In the genomic region with DNA sequence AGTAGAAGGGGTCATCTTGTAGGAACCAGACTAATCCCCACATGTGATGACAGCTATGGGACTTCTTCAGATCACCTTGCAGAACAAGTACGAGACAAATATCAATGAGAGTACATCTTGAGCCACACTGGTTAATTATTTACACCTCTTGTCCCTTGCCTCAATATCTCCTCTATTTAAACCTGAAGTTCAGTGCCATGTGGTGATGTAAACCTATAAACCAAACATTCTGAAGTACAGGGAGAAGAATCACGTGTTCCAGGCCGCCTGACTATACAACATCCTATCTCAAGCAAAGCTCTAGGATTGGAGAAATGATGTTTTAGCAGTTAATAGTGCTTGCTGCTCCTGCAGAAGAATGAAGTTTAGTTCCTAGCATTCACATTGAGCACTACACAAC, we compare ENCODE assay signal across 25 mouse cellular contexts.
"Had no signal": no experiment of that assay in that cellular context is flagged by ENCODE, and none has a peak within 500 bp of the region (broad histone marks: within the 10 kb centered on the region; RNA-seq: fewer than 3 reads in every experiment).

No protein-coding gene starts in this region.

- H3K9me3 ChIP-seq: forebrain, embryonic 15.5 days; heart, embryonic 13.5 days; heart, embryonic 15.5 days; kidney, embryonic 15.5 days; limb, embryonic 10.5 days; limb, embryonic 12.5 days had no signal

- H3K4me1 ChIP-seq: forebrain, embryonic 15.5 days; heart, embryonic 13.5 days; heart, embryonic 15.5 days; kidney, embryonic 15.5 days; limb, embryonic 10.5 days; limb, embryonic 12.5 days had no signal

- H3K4me2 ChIP-seq: forebrain, embryonic 15.5 days; heart, embryonic 11.5 days; heart, embryonic 13.5 days; heart, embryonic 15.5 days; hindbrain, embryonic 14.5 days; kidney, embryonic 15.5 days; limb, embryonic 12.5 days had no signal

- H3K27me3 ChIP-seq: forebrain, embryonic 15.5 days; heart, embryonic 13.5 days; heart, embryonic 15.5 days; kidney, embryonic 15.5 days; limb, embryonic 12.5 days had no signal

- H3K27ac ChIP-seq: forebrain, embryonic 15.5 days; heart, adult 2 months; heart, embryonic 13.5 days; heart, embryonic 15.5 days; hindbrain, embryonic 14.5 days; kidney, embryonic 15.5 days; kidney, postnatal 0 days; layer of hippocampus, adult 2 months; left cerebral cortex, adult 2 months; limb, embryonic 10.5 days; limb, embryonic 12.5 days had no signal

- H3K9ac ChIP-seq: forebrain, embryonic 15.5 days; forebrain, postnatal 0 days; heart, embryonic 13.5 days; heart, embryonic 15.5 days; hindbrain, embryonic 14.5 days; kidney, embryonic 15.5 days; limb, embryonic 12.5 days had no signal

- H3K4me3 ChIP-seq: forebrain, embryonic 15.5 days; heart, adult 2 months; heart, embryonic 13.5 days; heart, embryonic 15.5 days; kidney, embryonic 15.5 days; layer of hippocampus, adult 2 months; left cerebral cortex, adult 2 months; limb, embryonic 10.5 days; limb, embryonic 12.5 days had no signal

- ATAC-seq: forebrain, embryonic 15.5 days; forebrain, postnatal 0 days; hindbrain, embryonic 16.5 days; inflammation-experienced regulatory T-cells, adult 6 months had no signal

- DNase-seq: forebrain, postnatal 0 days; gastrocnemius, postnatal 14 days; gastrocnemius, postnatal 36 days; heart, adult 11 months; heart, adult 2 months; heart, postnatal 14 days; heart, postnatal 36 days; kidney, adult 11 months; kidney, adult 2 months; kidney, adult 9 months; kidney, postnatal 14 days; kidney, postnatal 36 days had no signal
